Mouse (Mus musculus) layer of hippocampus, postnatal 25 days (tissue): ENCODE data around the gene Polr3e. TPM values are rescaled to one million over a fixed set of nuclear protein-coding genes. Genes with fewer than 3 reads are reported as not detected.
"Not testable (repeated sequence)": the region's sequence is repeated elsewhere in the genome, so short reads cannot be mapped to it uniquely, and the experiment has no call there.

Experiments used
- DNase-seq, 2 experiments: peaks; one replicate each; pipeline ENCODE4 v3.0.0; 2022; ENCODE audit warnings: mixed read lengths in 2 of 2, low spot score in 1 of 2; ENCODE audit errors: extremely low spot score in 1 of 2
- total RNA-seq, 2 experiments: library from RNA; stranded (reverse); gene quantifications; 2 replicates each; pipeline ENCODE4 v1.2.3; 2021

The Polr3e gene
- total RNA-seq, 2 experiments from 2014 or later = 24.7 to 28.2 TPM

DNA sequence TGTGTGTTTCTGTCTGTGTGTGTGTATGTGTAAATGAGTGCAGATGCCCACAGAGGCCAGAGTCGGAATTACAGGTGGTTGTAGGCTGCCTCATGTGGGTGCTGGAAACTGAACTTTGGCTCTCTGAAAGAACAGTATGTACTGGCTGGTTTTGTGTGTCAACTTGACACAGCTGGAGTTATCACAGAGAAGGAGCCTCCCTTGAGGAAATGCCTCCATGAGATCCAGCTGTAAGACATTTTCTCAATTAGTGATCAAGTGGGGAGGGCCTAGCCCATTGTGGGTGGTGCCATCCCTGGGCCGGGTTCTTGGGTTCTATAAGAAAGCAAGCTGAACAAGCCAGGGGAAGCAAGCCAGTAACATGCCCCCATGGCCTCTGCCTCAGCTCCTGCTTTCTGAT, 54.9 kb downstream of the Polr3e start:
- not testable (repeated sequence) for DNase-seq

DNA sequence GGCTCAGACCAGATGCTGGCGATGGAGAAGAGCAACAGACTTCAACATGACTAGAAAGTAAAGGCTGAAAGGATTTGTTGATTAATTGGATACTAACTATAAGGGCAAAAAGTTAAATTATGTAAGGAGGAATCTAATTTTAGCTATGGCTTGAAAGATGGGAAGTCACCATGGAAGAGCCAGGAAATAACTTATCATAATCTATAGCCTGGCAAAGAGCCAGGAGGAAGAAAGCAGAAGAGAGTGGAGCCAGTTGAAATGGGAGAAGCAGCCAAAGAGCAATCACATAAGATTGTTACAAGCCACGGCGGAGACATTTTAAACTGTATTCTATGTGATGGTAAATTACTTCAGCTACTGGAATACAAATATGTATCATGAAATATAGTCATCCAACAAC, 56.5 kb downstream of the Polr3e start:
- DNase-seq = no peak

DNA sequence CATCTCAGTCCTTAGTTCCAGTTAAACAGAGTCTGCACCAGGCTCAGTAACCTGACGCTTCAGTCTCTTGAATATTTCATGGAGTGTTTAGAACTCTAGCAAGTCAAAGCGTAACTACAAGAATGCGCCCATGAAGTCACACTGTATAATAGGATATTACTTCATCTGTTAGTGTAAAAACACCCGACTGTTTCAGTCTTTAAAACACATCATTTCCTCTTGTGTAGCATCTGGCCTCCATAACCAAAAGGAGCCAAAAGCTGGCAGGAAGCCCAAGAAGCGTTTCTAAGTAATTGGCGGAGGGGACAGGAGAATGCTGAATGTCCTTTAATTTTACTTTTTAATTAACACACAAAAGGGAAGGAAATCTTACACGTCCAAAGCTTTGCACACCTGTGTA, 59.5 kb downstream of the Polr3e start:
- no peak for DNase-seq

DNA sequence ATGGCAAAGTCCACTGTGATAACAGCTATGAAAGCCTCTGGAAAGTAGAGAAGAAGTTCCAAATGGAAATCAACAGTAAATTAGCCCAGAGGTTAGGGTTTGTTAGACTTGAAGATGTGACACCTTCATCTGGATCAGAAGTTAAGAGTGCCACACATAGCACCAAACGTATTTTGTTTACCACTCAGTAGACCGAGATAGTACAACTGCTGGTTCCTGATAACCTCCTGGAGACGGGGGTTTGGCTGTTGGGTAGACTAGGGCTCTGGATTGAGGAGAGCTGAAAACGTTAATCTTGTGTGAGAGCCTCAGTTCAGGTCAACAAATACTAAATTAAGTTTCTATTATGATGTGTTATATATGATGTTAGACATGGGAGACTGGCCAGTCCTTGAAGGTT, 62.5 kb downstream of the Polr3e start:
- DNase-seq = no peak

DNA sequence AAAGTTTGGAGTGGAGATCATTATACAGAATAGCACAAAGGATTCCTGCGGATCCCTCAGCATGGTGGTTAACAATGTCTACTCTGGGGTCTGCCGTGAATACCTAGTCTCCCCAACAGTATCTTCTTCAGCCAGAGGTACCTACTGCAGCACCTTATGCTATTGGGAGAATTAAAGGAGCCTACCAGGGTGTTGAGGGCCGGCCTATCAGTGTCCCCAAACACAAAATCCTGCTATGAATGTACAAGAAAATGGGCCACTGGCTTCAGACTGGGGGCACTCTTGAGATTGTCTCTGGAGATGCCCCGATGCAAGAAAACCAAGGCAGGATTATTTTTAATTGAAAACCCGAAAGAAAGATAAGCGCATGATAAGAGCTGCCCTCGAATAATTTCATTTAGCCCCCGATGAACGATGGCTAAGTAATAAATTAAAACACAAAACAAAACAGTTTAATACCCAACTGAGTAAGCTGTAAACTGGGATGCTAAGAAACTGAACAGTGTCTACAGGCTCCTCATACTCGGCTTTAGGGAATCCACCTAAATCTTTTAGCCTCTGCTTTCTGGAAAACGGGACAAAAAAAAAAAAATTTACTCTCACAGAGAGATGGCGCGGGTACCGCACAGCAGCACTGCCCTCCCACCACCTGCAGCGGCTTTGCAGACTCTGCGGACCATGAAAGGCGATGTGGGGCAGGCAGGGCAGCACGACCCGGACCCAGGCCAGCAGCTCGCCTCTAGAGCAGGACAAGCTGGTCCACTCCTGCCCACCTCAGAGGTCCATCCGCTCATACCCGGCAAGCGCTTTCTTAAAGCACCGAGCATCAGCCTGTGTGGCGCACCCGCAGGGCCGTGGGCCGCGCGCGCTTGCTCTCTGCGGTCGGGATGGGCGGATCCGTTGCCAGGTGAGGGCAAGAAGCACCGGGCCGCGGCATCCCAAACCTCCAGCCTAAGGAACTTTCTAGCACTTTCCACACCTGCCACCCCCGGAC, 63.7 kb downstream of the Polr3e start:
- peak; percentile 10 to 12 for DNase-seq

DNA sequence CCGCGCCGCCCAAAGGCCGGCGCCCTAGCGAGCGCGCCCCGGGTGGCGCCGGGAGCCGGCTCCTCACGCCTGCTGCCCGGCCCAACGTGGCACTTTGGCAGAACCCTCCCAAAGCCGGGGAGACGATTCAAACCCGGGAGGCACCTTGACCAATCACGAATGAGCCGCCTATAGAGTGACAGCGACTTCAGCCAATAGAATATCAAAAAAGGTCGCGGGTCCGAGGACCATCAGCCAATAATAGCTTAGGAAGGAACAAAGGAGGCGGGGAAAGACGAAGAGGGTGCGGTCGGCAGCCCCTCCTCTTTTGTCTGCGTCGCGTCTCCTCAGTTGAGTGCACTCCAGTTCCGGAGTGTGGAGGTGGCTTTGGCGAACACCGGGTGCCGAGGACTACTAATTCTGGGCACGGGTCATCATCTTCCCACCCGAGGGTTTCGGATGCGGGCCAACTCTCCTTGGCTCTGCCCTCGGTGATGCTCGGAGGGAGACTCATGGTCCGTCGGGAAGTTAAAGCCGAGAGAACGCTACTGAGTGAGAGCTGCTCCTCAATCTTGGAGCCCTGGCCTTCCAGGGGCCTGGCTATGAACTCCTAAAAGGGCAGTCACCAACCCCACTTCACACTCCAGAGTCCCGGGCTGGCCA, 64.8 kb downstream of the Polr3e start, which contains the start of the genes Cdr2 and Mfsd13b:
Cdr2 (minus strand) TSS at position 113 of the 642 bp plus-strand sequence.
Mfsd13b (plus strand) TSS at position 310 of the 642 bp plus-strand sequence.
- DNase-seq = peak; percentile 80 to 86

DNA sequence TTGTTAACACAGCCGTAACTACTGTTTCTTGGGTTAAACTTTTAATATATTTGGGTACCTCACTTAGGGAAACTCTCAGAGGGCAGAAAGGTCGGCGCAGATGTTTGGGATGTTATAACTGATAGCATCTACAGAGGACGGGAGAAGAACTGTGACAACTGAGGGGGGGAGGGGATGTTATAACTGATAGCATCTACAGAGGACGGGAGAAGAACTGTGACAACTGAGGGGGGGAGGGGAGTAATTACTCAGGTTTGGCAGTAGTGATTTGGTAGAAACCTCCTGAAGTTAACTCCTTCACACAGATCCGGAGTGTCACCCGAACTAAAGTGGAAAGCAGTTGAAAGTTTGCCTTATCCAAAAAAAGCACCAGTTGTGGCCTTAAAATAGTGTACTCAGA, 65.4 kb downstream of the Polr3e start:
- DNase-seq = no peak

DNA sequence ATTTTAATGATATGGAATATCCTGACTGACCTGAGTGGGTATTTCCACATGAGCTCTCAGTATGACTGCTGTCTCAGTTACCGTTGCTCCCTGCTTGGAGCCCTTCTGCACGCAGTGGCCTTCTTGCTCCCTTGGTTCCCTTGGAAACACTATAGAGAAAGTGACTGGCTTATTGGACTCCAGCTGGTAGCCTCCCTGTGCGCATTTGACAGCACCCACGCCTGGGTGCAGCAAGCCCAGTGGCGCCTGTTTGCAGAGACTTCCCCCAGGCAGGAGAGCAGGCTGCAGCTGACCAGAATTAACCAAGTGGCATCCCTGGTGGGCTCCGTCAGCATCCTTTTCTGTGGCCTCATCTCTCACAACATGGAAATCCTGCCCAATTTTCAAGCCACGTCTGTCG, 73.6 kb downstream of the Polr3e start:
- no peak for DNase-seq

Other genes starting within 250 kb of the Polr3e start
- not detected for gene Pdzd9, start 247.4 kb upstream of the Polr3e start, total RNA-seq
- gene Mosmo, start 240.1 kb upstream of the Polr3e start, total RNA-seq = 10 to 100 TPM; 77.8 to 79.9 TPM
- 10 to 100 TPM; 10.2 to 13.3 TPM for gene Vwa3a, start 178.4 kb upstream of the Polr3e start, total RNA-seq
- not detected for gene Gm5737, start 105.4 kb upstream of the Polr3e start, total RNA-seq
- gene Eef2k, start 74.9 kb upstream of the Polr3e start, total RNA-seq = 10 to 100 TPM; 25.7 to 30.4 TPM
- gene Cdr2, start 64.6 kb downstream of the Polr3e start, total RNA-seq = 1 to 10 TPM; 2.9 to 4.5 TPM
- 1 to 10 TPM in 1 of 2 experiments, under 1 TPM in 1; 0.68 to 1.1 TPM for gene Mfsd13b, start 64.8 kb downstream of the Polr3e start, total RNA-seq
- 10 to 100 TPM; 77.1 to 81.2 TPM for gene Mettl9, start 116.7 kb downstream of the Polr3e start, total RNA-seq
- under 1 TPM; 0.27 to 0.33 TPM for gene Igsf6, start 156.8 kb downstream of the Polr3e start, total RNA-seq
- gene Otoa, start 163.9 kb downstream of the Polr3e start, total RNA-seq = 1 to 10 TPM in 1 of 2 experiments, under 1 TPM in 1; 0.47 to 2.4 TPM